Mouse (Mus musculus) liver, embryonic 14.5 days (tissue): Measurements from ENCODE around the gene Ppp2r5d. TPM values are rescaled to one million over a fixed set of nuclear protein-coding genes. Genes with fewer than 3 reads are reported as not detected.

Experiments used
- ATAC-seq: fragments of 200-750 bp; cut with Nextera tagmentation; 2 replicates; pipeline ENCODE4 v1.8.0; 2017; ENCODE audit warnings: moderate number of reproducible peaks, mild to moderate bottlenecking, moderate library complexity; ENCODE audit not compliant: insufficient read depth
- DNase-seq, 3 experiments: peaks; one replicate each; pipeline ENCODE4 v3.0.0-alpha.2; 2012 to 2013; ENCODE audit warnings: low read depth in 3 of 3, low spot score in 3 of 3
- H3K27ac ChIP-seq: fragments of 300-500 bp; sonication (generic); 2 replicates; pipeline ENCODE4 v1.5.1; 2014; ENCODE audit warnings: moderate library complexity, mild to moderate bottlenecking, control low read depth, inconsistent platforms
- H3K27me3 ChIP-seq: fragments of 300-500 bp; sonication (generic); 2 replicates; pipeline ENCODE4 v1.6.1; 2014; ENCODE audit warnings: mild to moderate bottlenecking, low read length, moderate library complexity; ENCODE audit not compliant: control insufficient read depth, insufficient read depth
- H3K36me3 ChIP-seq: fragments of 300-500 bp; sonication (generic); replicated peaks from 2 replicates; pipeline ENCODE4 v1.6.1; 2014; ENCODE audit warnings: low read depth; ENCODE audit not compliant: control insufficient read depth, insufficient read depth
- H3K4me1 ChIP-seq, 2 experiments: fragments of 200-500 bp in 1 of 2; fragments of 300-500 bp in 1 of 2; sonication (generic) in 1 of 2; replicated peaks; 2 replicates each; pipeline ENCODE4 v1.6.1; 2012 to 2014; ENCODE audit warnings: antibody characterized with exemption in 1 of 2, inconsistent platforms in 1 of 2, low read length in 1 of 2; ENCODE audit not compliant: control insufficient read depth in 2 of 2, insufficient read depth in 2 of 2
- H3K4me2 ChIP-seq: fragments of 300-500 bp; sonication (generic); 2 replicates; pipeline ENCODE4 v1.6.1; 2014; ENCODE audit warnings: low read depth, mild to moderate bottlenecking, control low read depth, moderate library complexity
- H3K4me3 ChIP-seq, 2 experiments: fragments of 200-500 bp in 1 of 2; fragments of 300-500 bp in 1 of 2; sonication (generic) in 1 of 2; 2 replicates each; pipeline ENCODE4 v1.5.1; 2012 to 2014; ENCODE audit warnings: low read depth in 2 of 2, low read length in 2 of 2, mild to moderate bottlenecking in 2 of 2, control low read depth in 1 of 2, inconsistent platforms in 1 of 2, moderate library complexity in 1 of 2; ENCODE audit not compliant: insufficient read depth in 1 of 2
- H3K9ac ChIP-seq: fragments of 300-500 bp; sonication (generic); replicated peaks from 2 replicates; pipeline ENCODE4 v1.6.1; 2014; ENCODE audit warnings: mild to moderate bottlenecking, control low read depth, moderate library complexity
- H3K9me3 ChIP-seq: fragments of 300-500 bp; sonication (generic); 2 replicates; pipeline ENCODE4 v1.6.1; 2016; ENCODE audit warnings: low read length, mixed read lengths; ENCODE audit not compliant: control insufficient read depth
- CTCF ChIP-seq: IDR thresholded peaks from 2 replicates; pipeline ENCODE4 v1.5.1; 2016; ENCODE audit warnings: antibody characterized with exemption, low read depth, control low read depth
- EP300 ChIP-seq: IDR thresholded peaks from 2 replicates; pipeline ENCODE4 v1.6.1; 2016; ENCODE audit warnings: antibody characterized with exemption, low read depth
- WGBS: fragments of 180-500 bp; shearing (Covaris S2); extraction: QIAGEN DNeasy Blood & Tissue Kit; methylation state at CpG from one replicate; pipeline ENCODE4 v1.1.7; 2014; ENCODE audit not compliant: insufficient replicate concordance; 5-methylcytosine and 5-hydroxymethylcytosine counted together
- polyA plus RNA-seq, 2 experiments: library from polyadenylated mRNA; depleted of rRNA in 1 of 2; stranded (reverse) in 1 of 2; unstranded in 1 of 2; fragments of >200 nt; fragmentation: Nextera tagmentation in 1 of 2; extraction: Ambion mirVana in 1 of 2; gene quantifications; 2 replicates each; pipeline versions ENCODE4 v1.2.1 to v1.2.3; 2012 to 2014

The Ppp2r5d gene
- polyA plus RNA-seq, 2 experiments = 23.6 to 24.1 TPM

DNA sequence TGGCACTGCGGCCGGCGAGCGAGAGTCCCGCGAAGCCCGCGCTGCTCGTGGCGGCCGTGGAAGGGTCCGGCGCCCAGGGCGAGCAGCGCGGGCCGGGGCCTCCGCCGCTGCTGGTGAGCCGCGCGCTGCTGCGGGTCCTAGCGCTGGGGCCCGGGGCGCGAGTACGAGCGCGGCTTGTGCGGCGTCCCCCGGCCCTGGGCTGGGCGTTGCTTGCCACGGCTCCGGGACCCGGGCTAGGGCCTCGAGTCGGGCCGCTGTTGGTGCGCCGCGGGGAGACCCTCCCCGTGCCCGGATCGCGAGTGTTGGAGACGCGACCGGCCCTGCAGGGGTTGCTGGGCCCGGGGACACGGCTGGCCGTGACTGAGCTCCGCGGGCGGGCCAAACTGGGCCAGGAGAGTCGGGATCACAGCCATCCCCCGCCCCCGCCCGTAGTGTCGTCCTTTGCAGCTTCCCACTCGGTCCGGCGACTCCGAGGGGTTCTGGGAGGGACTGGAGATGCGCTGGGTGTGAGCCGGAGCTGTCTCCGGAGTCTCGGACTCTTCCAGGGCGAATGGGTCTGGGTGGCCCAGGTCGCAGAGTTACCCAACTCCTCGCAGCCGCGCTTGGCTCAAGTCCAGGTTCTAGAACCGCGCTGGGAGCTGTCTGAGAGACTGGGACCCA, 6.8 kb upstream of the Ppp2r5d start:
- Histone ChIP-seq H3K27ac (no peak overlapping the region), H3K9ac (peak overlapping the region; percentile 71), H3K4me3 (peak overlapping the region; percentile 78 to 97), H3K4me2 (peak overlapping the region; percentile 92), H3K9me3 (no peaks in the 10 kb centered on the region), H3K4me1 (peaks cover 3 to 8% of the 10 kb centered on the region in 2 experiments; a peak in 3 of 4 replicates), H3K27me3 (no peaks in the 10 kb centered on the region), H3K36me3 (peaks cover 12% of the 10 kb centered on the region)
- ATAC-seq (peak; percentile 56), DNase-seq (no peak)
- TF ChIP-seq EP300 (no peak), CTCF (no peak)
- under 1% methylated on average over 74 of the region's 76 CpGs for WGBS

DNA sequence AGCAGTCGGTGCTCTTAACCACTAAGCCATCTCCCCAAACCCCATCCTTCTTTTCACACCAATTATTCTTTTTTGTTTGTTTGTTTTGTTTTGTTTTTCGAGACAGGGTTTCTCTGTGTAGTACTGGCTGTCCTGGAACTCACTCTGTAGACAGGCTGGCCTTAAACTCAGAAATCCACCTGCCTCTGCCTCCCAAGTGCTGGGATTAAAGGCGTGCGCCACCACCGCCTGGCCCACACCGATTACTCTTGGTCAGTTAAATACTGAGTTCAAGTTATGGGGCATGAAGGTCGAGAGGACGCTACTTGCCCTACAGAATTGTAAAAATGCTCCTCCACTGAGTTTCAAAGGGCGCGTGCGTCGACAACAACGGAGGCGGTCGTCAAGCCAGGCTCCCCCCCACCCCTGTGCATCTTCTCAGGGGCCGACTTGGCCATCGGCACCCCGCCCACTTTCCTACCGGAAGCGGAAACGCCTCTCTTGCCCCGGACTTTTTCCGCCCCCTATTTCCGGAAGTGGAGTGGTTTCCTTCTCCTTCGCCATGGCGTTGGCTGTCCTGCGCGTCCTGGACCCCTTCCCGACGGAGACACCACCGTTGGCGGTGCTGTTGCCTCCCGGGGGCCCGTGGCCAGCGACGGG, 6.2 kb upstream of the Ppp2r5d start, which contains the start of gene Pex6:
Pex6 (plus strand) TSS at position 505 of the 639 bp plus-strand sequence.
- Histone ChIP-seq H3K9ac (peak within 1 kb of the TSS; percentile 71), H3K27ac (no peak within 1 kb of the TSS), H3K4me3 (peak within 1 kb of the TSS; percentile 78 to 97), H3K4me2 (peak within 1 kb of the TSS; percentile 92), H3K27me3 (no peaks in the 10 kb centered on the region), H3K36me3 (peaks cover 12% of the 10 kb centered on the region), H3K9me3 (no peaks in the 10 kb centered on the region), H3K4me1 (peaks cover 3 to 9% of the 10 kb centered on the region in 2 experiments; a peak in 3 of 4 replicates)
- 8% methylated on average over 36 of the region's 36 CpGs for WGBS
- no peak for TF ChIP-seq EP300
- peak; percentile 13; the same call in 1 of the 2 replicates for TF ChIP-seq CTCF
- DNase-seq (peak; percentile 79 to 84 (median 83)), ATAC-seq (peak; percentile 84)

DNA sequence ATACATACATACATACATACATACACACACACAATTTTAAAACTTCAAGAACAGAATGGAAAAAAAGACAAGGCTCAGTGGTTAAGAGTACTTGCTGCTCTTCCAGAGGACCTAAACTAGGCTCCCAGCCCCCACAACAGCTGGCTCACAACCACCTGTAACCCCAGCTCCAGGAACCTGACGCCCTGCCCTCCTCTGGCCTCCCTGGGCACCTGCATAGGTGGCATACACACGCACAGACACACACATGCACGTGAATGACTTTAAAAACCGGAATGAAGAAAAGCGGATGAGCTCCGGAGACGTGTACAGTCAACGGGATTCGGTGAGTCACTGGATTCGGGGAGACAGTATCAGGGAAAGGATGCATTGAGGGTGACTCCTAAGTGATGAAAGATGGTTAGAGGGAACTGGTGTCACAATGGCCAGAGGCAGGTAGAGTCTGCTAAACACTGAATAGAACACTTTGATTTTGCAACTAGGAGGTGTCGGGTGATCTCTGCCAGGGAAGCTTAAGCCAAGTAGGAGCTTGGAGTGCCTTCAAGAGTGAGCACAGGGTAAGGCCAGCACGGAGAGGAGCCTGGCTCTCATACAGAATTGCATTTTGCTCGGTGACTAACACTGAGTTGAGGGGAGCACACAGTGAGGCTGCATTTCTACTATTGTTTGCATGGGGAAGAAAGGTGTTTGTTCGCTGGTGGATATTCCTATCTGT, 1.6 kb upstream of the Ppp2r5d start:
- no peaks in the 10 kb centered on the region for H3K9me3 ChIP-seq
- H3K4me1 ChIP-seq = peaks cover 4 to 23% of the 10 kb centered on the region in 2 experiments
- ATAC-seq (no peak), DNase-seq (no peak)
- H3K36me3 ChIP-seq = no peaks in the 10 kb centered on the region
- H3K9ac ChIP-seq = no peak overlapping the region
- H3K27me3 ChIP-seq = no peaks in the 10 kb centered on the region
- 82% methylated on average over 14 of the region's 14 CpGs for WGBS
- H3K4me3 ChIP-seq = no peak overlapping the region
- H3K4me2 ChIP-seq = no peak overlapping the region
- TF ChIP-seq CTCF = 0 out of 2 replicates have a peak, but pooled peaks have one; percentile 2
- no peak for TF ChIP-seq EP300
- no peak overlapping the region for H3K27ac ChIP-seq

DNA sequence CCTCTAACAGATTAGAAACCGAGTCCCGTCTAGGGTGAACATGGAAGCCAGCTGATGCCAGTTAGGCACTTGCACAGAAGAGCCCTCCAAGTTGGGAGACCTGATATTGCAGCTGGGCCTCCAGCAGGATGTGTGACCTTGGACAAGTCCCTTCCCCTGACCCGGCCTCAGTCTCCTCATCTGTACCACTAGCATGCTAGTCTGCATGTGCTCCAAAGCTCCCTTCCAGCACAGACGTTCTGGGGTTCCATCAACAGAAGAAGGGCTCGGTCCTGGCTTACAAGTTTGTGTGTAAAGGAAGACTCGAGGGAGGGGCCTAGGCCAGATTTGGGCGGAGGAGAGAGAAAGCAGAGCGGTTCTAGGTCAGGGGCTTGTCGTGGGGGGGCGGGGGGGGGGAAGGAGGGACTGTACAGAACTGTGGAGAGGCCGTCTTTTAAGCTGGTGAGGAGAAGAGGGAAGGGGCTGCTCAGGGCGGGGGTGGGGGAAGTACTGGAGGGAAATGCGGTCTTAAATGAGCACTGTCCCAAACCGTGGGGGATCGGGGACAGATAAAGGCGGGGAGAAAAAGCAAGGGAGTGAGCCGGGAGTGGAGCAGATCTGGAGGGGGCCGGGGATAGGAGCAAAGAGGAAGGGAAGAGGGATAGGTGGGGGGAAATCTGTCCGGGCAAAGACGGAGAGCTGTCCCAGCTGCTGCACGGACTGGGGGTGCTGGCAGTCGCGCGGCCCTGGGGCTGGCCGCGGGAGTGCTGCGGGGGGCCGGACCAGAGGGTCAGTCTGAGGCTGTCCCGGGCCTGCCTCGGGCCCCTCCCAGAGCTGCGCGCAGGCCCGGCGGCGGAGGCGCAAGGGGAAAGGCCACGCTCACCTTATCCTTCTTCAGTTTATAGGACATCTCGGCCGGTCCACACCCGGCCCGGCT, 682 bp downstream of the Ppp2r5d start:
- TF ChIP-seq CTCF = no peak
- TF ChIP-seq EP300 = no peak
- H3K27ac ChIP-seq = peak overlapping the region; percentile 57
- WGBS = 3% methylated on average over 40 of the region's 41 CpGs
- ATAC-seq (peak; percentile 65; the same call in 1 of the 2 replicates), DNase-seq (no peak)
- H3K9me3 ChIP-seq = no peaks in the 10 kb centered on the region
- peak overlapping the region; percentile 82 to 94 for H3K4me3 ChIP-seq
- no peaks in the 10 kb centered on the region for H3K36me3 ChIP-seq
- peak overlapping the region; percentile 73 for H3K4me2 ChIP-seq
- H3K4me1 ChIP-seq = peaks cover 4 to 23% of the 10 kb centered on the region in 2 experiments
- H3K27me3 ChIP-seq = no peaks in the 10 kb centered on the region
- peak overlapping the region; percentile 83 for H3K9ac ChIP-seq
